Mouse (Mus musculus) liver, embryonic 11.5 days (tissue): Measurements from ENCODE around the gene Basp1. TPM values are rescaled to one million over a fixed set of nuclear protein-coding genes. Genes with fewer than 3 reads are reported as not detected.

ENCODE experiments used
- ATAC-seq: fragments of 200-750 bp; cut with Nextera tagmentation; replicated peaks from 2 replicates; pipeline ENCODE4 v1.8.0; 2017; ENCODE audit warnings: moderate number of reproducible peaks, mild to moderate bottlenecking, moderate TSS enrichment, moderate library complexity; ENCODE audit not compliant: low FRiP score
- DNase-seq: peaks from one replicate; pipeline ENCODE4 v3.0.0-alpha.2; 2017; ENCODE audit warnings: low spot score
- H3K27ac ChIP-seq: fragments of 300-500 bp; sonication (generic); 2 replicates; pipeline ENCODE4 v1.5.1; 2014; ENCODE audit warnings: mild to moderate bottlenecking, low read depth, low read length, control low read depth
- H3K27me3 ChIP-seq: fragments of 300-500 bp; sonication (generic); replicated peaks from 2 replicates; pipeline ENCODE4 v1.6.1; 2014; ENCODE audit warnings: low read length, mixed read lengths; ENCODE audit not compliant: control insufficient read depth, insufficient read depth
- H3K36me3 ChIP-seq: fragments of 300-500 bp; sonication (generic); 2 replicates; pipeline ENCODE4 v1.6.1; 2014; ENCODE audit warnings: mild to moderate bottlenecking, low read length, moderate library complexity, mixed read lengths; ENCODE audit not compliant: control insufficient read depth, insufficient read depth
- H3K4me1 ChIP-seq: fragments of 300-500 bp; sonication (generic); replicated peaks from 2 replicates; pipeline ENCODE4 v1.6.1; 2014; ENCODE audit warnings: low read length, mixed read lengths; ENCODE audit not compliant: control insufficient read depth, insufficient read depth
- H3K4me2 ChIP-seq: fragments of 300-500 bp; sonication (generic); 2 replicates; pipeline ENCODE4 v1.6.1; 2014; ENCODE audit warnings: mild to moderate bottlenecking, control low read depth, moderate library complexity
- H3K4me3 ChIP-seq: fragments of 300-500 bp; sonication (generic); 2 replicates; pipeline ENCODE4 v1.5.1; 2014; ENCODE audit warnings: low read depth, low read length, control low read depth
- H3K9ac ChIP-seq: fragments of 300-500 bp; sonication (generic); 2 replicates; pipeline ENCODE4 v1.6.1; 2014; ENCODE audit warnings: low read depth, low read length, control low read depth
- H3K9me3 ChIP-seq: fragments of 300-500 bp; sonication (generic); 2 replicates; pipeline ENCODE4 v1.6.1; 2016; ENCODE audit warnings: low read length, inconsistent platforms, mixed read lengths; ENCODE audit not compliant: control insufficient read depth
- WGBS: fragments of 180-500 bp; shearing (Covaris S2); extraction: QIAGEN DNeasy Blood & Tissue Kit; methylation state at CpG from one replicate; pipeline ENCODE4 v1.1.7; 2014; 5-methylcytosine and 5-hydroxymethylcytosine counted together
- polyA plus RNA-seq: library from polyadenylated mRNA; unstranded; fragments of >200 nt; fragmentation: Nextera tagmentation; extraction: Ambion mirVana; gene quantifications from 2 replicates; pipeline ENCODE4 v1.2.1, GENCODE M21; 2014

The Basp1 gene
- polyA plus RNA-seq, 1 experiment from 2014 or later = 12.8 TPM

DNA sequence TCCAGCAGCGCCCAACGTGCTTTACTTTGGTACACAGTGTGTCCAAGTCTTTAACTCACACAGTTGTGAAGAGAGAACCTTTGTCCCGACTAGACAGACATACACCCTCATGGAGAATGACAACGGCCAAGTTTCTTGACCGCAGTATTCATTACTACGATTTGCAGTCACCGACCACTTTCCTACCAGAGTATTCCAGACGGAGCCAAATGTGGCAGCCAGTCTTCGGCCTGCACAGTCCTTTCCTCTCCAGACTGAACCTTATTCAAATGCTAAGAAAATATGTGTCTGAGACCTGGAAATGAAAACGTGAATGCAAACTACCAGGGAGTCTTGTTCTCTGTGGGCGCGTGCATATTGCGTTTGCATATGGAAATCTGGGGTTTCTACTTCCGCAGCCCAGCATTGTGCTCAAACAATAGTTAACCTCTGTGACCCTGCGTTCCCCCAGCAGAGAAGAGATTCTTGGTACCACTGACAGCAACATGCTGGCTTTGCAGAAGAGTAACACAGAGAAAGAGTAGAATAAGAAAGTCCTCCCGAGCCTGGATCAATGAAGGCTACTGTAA, 81.6 kb downstream of the Basp1 start:
- no peaks in the 10 kb centered on the region for H3K9me3 ChIP-seq
- no peak for DNase-seq
- no peak for ATAC-seq
- no peak overlapping the region for H3K4me2 ChIP-seq
- H3K9ac ChIP-seq = no peak overlapping the region
- 68% methylated on average over 16 of the region's 16 CpGs for WGBS
- no peak overlapping the region for H3K4me3 ChIP-seq
- no peaks in the 10 kb centered on the region for H3K27me3 ChIP-seq
- no peaks in the 10 kb centered on the region for H3K4me1 ChIP-seq
- no peaks in the 10 kb centered on the region for H3K36me3 ChIP-seq
- no peak overlapping the region for H3K27ac ChIP-seq

DNA sequence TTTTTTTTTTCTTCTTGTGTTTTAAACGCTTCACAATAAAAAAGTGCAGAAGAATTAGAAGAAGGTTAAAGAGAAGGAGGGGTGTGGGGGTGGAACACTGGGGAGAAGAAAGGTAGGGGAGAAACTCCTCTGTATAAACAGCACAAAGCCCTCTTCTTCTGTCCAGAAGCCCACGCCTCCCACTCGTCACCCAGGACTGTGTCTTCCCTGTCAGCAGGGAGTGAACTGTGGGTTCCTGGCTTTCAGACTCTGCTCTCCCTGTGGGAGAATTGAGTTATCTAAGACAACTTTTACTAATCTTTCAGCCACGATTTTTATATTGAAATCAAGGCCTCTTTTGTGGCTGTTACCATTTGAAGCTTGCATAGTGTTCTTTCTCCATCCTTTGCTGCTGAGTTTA, 82.6 kb downstream of the Basp1 start:
- H3K27ac ChIP-seq = no peak overlapping the region
- no peak overlapping the region for H3K4me3 ChIP-seq
- no peaks in the 10 kb centered on the region for H3K4me1 ChIP-seq
- 74% methylated on average over 4 of the region's 4 CpGs for WGBS
- ATAC-seq (no peak), DNase-seq (no peak)
- no peaks in the 10 kb centered on the region for H3K9me3 ChIP-seq
- no peaks in the 10 kb centered on the region for H3K36me3 ChIP-seq
- H3K4me2 ChIP-seq = no peak overlapping the region
- no peak overlapping the region for H3K9ac ChIP-seq
- H3K27me3 ChIP-seq = no peaks in the 10 kb centered on the region

DNA sequence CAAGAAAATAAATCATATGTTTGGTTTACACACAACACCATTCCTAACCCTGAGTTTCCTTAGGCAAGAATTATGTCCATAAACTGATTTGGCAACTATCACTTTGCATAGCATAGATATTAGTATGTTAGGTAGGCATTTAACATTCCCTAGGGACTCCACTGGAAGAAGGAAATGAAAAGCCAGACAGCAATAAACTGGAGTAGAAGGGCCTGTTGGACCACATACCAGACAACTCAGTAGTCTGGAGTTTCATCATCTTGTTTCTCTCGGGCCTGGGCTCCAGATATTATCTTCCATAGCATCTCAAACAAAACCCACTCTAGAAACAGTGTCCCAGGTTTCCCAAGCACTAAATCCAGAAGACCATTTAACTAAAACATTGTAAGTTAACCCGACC, 91.0 kb downstream of the Basp1 start:
- no peaks in the 10 kb centered on the region for H3K4me1 ChIP-seq

DNA sequence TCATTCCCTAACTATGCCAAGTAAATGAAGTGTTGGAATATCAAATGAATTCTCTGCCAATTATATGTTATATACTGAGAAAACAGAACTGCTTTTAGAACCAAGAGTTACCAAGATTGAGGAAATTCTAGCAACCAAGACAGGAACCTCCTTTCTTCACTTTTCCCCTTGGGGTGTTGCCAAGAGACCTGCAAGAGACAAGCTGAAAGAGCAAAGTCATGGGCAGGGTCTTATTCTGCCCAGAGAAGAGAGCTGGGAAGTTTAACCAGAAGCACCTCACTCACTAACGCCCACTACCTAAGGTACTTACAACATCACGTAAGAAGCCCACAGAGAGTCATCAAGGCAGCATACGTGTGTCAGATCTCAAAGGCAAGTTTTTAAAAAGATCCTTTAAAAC, 91.5 kb downstream of the Basp1 start:
- Histone ChIP-seq H3K4me1 (no peaks in the 10 kb centered on the region), H3K4me2 (no peak overlapping the region), H3K4me3 (no peak overlapping the region), H3K36me3 (no peaks in the 10 kb centered on the region), H3K9me3 (no peaks in the 10 kb centered on the region), H3K27ac (no peak overlapping the region), H3K27me3 (no peaks in the 10 kb centered on the region), H3K9ac (no peak overlapping the region)
- ATAC-seq (no peak), DNase-seq (no peak)
- 82% methylated on average over 3 of the region's 3 CpGs for WGBS

More for the DNA sequence above, 91.0 kb downstream of the Basp1 start:
- Histone ChIP-seq H3K9ac (no peak overlapping the region), H3K9me3 (no peaks in the 10 kb centered on the region), H3K36me3 (no peaks in the 10 kb centered on the region), H3K4me3 (no peak overlapping the region), H3K4me2 (no peak overlapping the region), H3K27me3 (no peaks in the 10 kb centered on the region), H3K27ac (no peak overlapping the region)
- ATAC-seq (no peak), DNase-seq (no peak)
- 66% methylated on average over 2 of the region's 2 CpGs for WGBS

DNA sequence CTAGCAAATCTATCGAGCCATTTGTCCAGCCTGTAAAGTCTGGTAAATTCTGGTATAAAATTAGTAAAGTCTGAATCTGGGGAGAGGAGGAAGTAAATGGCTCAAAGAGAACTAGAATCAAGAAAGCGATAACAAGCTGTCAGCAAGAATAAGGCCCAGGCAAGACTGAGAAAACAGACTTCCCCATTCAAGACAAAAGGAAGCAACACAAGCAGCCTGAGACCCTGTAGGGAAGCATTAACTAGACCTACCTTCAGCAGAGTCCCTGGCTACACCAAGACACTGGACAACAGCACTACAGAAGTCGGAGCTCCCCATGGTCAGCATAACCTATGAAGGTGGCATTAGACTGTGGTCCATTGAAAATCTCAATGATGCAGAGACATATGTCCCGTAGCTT, 91.9 kb downstream of the Basp1 start:
- 73% methylated on average over 4 of the region's 4 CpGs for WGBS
- Histone ChIP-seq H3K4me1 (no peaks in the 10 kb centered on the region), H3K9ac (no peak overlapping the region), H3K27me3 (no peaks in the 10 kb centered on the region), H3K27ac (no peak overlapping the region), H3K4me2 (no peak overlapping the region), H3K4me3 (no peak overlapping the region), H3K9me3 (no peaks in the 10 kb centered on the region), H3K36me3 (no peaks in the 10 kb centered on the region)
- ATAC-seq (no peak), DNase-seq (no peak)

DNA sequence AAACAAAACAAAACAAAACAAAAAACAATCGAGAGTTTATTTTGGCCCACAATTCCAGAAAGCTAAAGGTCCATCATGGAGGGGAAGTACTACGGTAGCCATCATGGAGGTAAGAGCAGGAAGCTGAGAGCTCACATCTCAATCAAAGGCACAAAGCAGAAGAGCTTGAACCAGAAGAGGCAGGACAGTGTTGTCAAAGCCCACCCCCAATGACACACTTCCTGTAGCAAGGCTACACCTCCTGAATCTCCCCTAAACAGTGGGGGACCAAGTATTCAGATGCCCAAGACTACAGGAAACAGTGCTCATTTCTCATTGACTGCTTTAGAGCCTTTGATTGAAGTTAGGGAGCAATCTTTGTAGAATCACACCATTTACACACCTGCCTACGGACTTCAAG, 99.1 kb downstream of the Basp1 start:
- Histone ChIP-seq H3K4me1 (no peaks in the 10 kb centered on the region), H3K9ac (no peak overlapping the region), H3K27me3 (no peaks in the 10 kb centered on the region), H3K36me3 (no peaks in the 10 kb centered on the region), H3K27ac (no peak overlapping the region), H3K4me2 (no peak overlapping the region), H3K4me3 (no peak overlapping the region), H3K9me3 (no peaks in the 10 kb centered on the region)
- WGBS = 72% methylated on average over 3 of the region's 3 CpGs
- ATAC-seq (no peak), DNase-seq (no peak)

Other genes starting within 250 kb of the Basp1 start
- gene Myo10, start 208.8 kb upstream of the Basp1 start, polyA plus RNA-seq = 14.4 and 16.3 TPM in 2 replicates